ENCODE assay signal across 8 mouse cellular contexts in genomic region chr2:21917804-21918690, GRCm38 (mm10).
DNase-seq lines count a peak whose midpoint lies in the region; ATAC-seq and TF ChIP-seq lines count a peak whose summit lies in the region.

No protein-coding gene starts in this region.

- 16% methylated on average over 16 of the region's 16 CpGs for WGBS in lung, embryonic 14.5 days
- WGBS in intestine, embryonic 15.5 days: 25% methylated on average over 16 of the region's 16 CpGs
- 17% methylated on average over 16 of the region's 16 CpGs for WGBS in limb, embryonic 12.5 days
- WGBS in neural tube, embryonic 15.5 days: 6% methylated on average over 16 of the region's 16 CpGs

- TF ChIP-seq CTCF in lung, embryonic 14.5 days (IDR thresholded peaks at IDR 0.05; ENCODE audit: low read depth): peak; percentile 44; the same call in 1 of the 2 replicates

- H3K27me3 ChIP-seq in lung, embryonic 14.5 days (ENCODE audit: insufficient read depth, low read length): no peaks in the 10 kb centered on the region
- H3K27me3 ChIP-seq in intestine, embryonic 15.5 days (replicated peaks): no peaks in the 10 kb centered on the region
- no peaks in the 10 kb centered on the region for H3K27me3 ChIP-seq in limb, embryonic 12.5 days
- H3K27me3 ChIP-seq in neural tube, embryonic 15.5 days (replicated peaks): no peaks in the 10 kb centered on the region

- DNase-seq in lung, embryonic 14.5 days: peak; percentile 84
- DNase-seq in lung, postnatal 25 days (ENCODE audit: low spot score): no peak
- DNase-seq in embryo, embryonic 10 days (ENCODE audit: low spot score): peak; percentile 81
- DNase-seq in gastrocnemius, postnatal 25 days: peak; percentile 71
- DNase-seq in spleen, postnatal 14 days (ENCODE audit: low spot score in 2 of 2): no peak

- H3K4me1 ChIP-seq in lung, embryonic 14.5 days (ENCODE audit: insufficient read depth): no peaks in the 10 kb centered on the region
- 0 out of 2 replicates have a peak, but pooled peaks cover 2% of the 10 kb centered on the region for H3K4me1 ChIP-seq in intestine, embryonic 15.5 days (replicated peaks)
- peaks cover 8% of the 10 kb centered on the region for H3K4me1 ChIP-seq in limb, embryonic 12.5 days (replicated peaks)
- peaks cover 16% of the 10 kb centered on the region for H3K4me1 ChIP-seq in neural tube, embryonic 15.5 days

- H3K9ac ChIP-seq in lung, embryonic 14.5 days: peak overlapping the region; percentile 30; the same call in 1 of the 2 replicates
- no peak overlapping the region for H3K9ac ChIP-seq in intestine, embryonic 15.5 days
- H3K9ac ChIP-seq in limb, embryonic 12.5 days (replicated peaks): peak overlapping the region; percentile 45; the same call in 1 of the 2 replicates
- H3K9ac ChIP-seq in neural tube, embryonic 15.5 days (replicated peaks): peak overlapping the region; percentile 48

- no peaks in the 10 kb centered on the region for H3K9me3 ChIP-seq in lung, embryonic 14.5 days (ENCODE audit: low read depth, low read length)
- no peaks in the 10 kb centered on the region for H3K9me3 ChIP-seq in intestine, embryonic 15.5 days
- H3K9me3 ChIP-seq in limb, embryonic 12.5 days: no peaks in the 10 kb centered on the region
- no peaks in the 10 kb centered on the region; the same call in 1 of the 2 replicates for H3K9me3 ChIP-seq in neural tube, embryonic 15.5 days (replicated peaks)

- H3K27ac ChIP-seq in lung, embryonic 14.5 days (ENCODE audit: low read depth): no peak overlapping the region
- H3K27ac ChIP-seq in intestine, embryonic 15.5 days: no peak overlapping the region
- peak overlapping the region; percentile 81 for H3K27ac ChIP-seq in limb, embryonic 12.5 days
- H3K27ac ChIP-seq in neural tube, embryonic 15.5 days (replicated peaks): peak overlapping the region; percentile 97

- H3K4me2 ChIP-seq in lung, embryonic 14.5 days: peak overlapping the region; percentile 64
- peak overlapping the region; percentile 58 for H3K4me2 ChIP-seq in intestine, embryonic 15.5 days (replicated peaks)
- H3K4me2 ChIP-seq in limb, embryonic 12.5 days: peak overlapping the region; percentile 63
- peak overlapping the region; percentile 66 for H3K4me2 ChIP-seq in neural tube, embryonic 15.5 days

- peak; percentile 90 for ATAC-seq in lung, embryonic 14.5 days (ENCODE audit: insufficient read depth)
- ATAC-seq in intestine, embryonic 15.5 days: peak; percentile 58
- ATAC-seq in limb, embryonic 12.5 days (ENCODE audit: insufficient number of reproducible peaks, insufficient read depth, low FRiP score, low TSS enrichment, low read depth): peak; percentile 69
- peak; percentile 93 for ATAC-seq in neural tube, embryonic 15.5 days (ENCODE audit: low FRiP score)

- H3K4me3 ChIP-seq in lung, embryonic 14.5 days (ENCODE audit: low read depth, low read length): peak overlapping the region; percentile 32
- H3K4me3 ChIP-seq in intestine, embryonic 15.5 days (replicated peaks): peak overlapping the region; percentile 10; the same call in 1 of the 2 replicates
- H3K4me3 ChIP-seq in limb, embryonic 12.5 days (replicated peaks): peak overlapping the region; percentile 39
- H3K4me3 ChIP-seq in neural tube, embryonic 15.5 days (replicated peaks): peak overlapping the region; percentile 39

- no peaks in the 10 kb centered on the region for H3K36me3 ChIP-seq in lung, embryonic 14.5 days (ENCODE audit: insufficient read depth)
- H3K36me3 ChIP-seq in intestine, embryonic 15.5 days: no peaks in the 10 kb centered on the region
- no peaks in the 10 kb centered on the region for H3K36me3 ChIP-seq in limb, embryonic 12.5 days
- no peaks in the 10 kb centered on the region for H3K36me3 ChIP-seq in neural tube, embryonic 15.5 days

Comparison
In these comparisons a context has a peak if more than half of its experiments do, and no peak if none do; other contexts are left out.
1. DNase-seq: peak in lung, embryonic 14.5 days (single experiment), embryo, embryonic 10 days (single experiment) and gastrocnemius, postnatal 25 days (single experiment); none in lung, postnatal 25 days (single experiment) and spleen, postnatal 14 days (0 of 2).
2. H3K27ac ChIP-seq: peak in limb, embryonic 12.5 days (single experiment) and neural tube, embryonic 15.5 days (single experiment); none in lung, embryonic 14.5 days (single experiment) and intestine, embryonic 15.5 days (single experiment).
3. Peak in every context shown above with its lines, with median percentiles within 50 percentile points of each other: ATAC-seq, H3K4me2 ChIP-seq and H3K4me3 ChIP-seq.